Mouse (Mus musculus) central nervous system, embryonic 14 days (tissue): ENCODE data around the gene Gbp3. TPM values are rescaled to one million over a fixed set of nuclear protein-coding genes. Genes with fewer than 3 reads are reported as not detected.

Source experiments
- polyA plus RNA-seq: library from polyadenylated mRNA; depleted of rRNA; stranded (reverse); fragments of >200 nt; gene quantifications from 2 replicates; pipeline ENCODE4 v1.2.3, GENCODE M21; 2012; rRNA removed

Gene Gbp3
- polyA plus RNA-seq, result 2.9 and 4.2 TPM in 2 replicates

DNA sequence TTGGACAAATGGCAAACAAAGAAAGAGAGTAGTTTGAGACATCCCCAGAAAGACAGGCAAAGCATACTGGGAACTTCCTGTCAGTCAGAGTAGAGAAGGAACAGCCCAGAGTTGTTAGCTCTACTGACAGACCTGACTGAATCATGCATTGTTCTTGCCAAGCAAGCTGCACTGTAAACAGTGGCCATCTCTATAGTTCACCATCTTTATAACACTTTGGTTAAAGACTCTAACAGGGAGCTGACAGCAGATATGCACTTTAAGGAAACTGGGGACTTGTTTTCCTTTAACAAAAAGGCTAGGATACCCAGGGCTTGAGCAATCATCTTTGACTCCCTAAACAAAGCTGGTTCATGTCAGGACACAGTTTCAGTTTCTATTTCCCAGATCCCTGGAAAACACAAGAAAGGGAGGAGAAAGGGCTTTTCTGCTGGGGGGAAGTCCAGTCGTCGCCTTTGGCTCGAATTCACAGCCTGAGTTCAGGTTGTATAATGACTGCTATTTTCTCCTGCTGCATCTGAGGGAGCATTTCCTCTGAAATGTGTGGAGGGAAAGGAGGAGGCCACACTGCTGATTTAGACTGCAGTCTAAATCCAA is at the start of gene Gbp3:
TSS of gene Gbp3 (plus strand) at position 395 of the 597 bp plus-strand sequence.

DNA sequence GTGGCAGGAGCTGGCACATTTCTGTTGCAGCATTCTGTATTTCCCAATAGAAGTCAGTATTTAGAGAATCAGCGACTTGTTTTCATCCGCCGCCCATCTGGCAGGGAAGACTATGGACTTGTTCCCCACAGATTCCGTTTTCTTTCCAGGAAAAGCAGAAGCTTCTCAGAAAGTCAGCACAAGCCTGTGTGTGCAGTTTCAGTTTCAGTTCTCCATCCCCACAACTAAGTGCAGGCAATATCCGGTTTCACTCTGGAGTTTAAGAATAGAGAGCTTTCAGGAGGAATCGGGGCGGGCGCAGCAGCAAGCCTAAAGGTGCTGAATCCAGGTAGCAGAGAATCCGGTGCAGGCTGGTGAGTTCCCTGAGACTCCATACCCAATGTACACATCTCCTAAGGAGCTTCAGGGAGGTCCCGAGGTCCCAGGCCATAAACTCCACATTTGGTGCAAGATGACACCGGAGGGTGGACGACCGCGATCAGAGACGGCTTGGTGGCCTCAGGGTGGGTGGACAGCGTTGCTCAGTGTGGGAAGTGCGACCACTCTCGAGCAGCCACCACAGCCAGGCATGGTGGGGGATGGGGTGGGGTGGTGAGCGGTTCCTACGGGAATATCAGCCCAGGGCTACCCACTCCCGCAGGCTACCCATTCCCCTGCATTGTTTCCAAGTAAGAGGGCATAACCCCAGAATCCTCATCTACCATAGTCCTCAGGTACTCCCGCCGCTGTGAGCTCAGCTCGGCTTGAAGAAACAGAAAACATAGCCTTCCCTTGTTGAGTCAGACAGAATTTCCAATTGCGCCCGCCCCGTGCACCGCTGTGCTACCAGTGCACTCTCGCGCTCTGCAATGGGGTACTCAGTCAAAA is 29.5 kb upstream of the Gbp3 start, which contains the start of gene Gbp7:
TSS of gene Gbp7 (plus strand) at position 256 of the 867 bp plus-strand sequence.

DNA sequence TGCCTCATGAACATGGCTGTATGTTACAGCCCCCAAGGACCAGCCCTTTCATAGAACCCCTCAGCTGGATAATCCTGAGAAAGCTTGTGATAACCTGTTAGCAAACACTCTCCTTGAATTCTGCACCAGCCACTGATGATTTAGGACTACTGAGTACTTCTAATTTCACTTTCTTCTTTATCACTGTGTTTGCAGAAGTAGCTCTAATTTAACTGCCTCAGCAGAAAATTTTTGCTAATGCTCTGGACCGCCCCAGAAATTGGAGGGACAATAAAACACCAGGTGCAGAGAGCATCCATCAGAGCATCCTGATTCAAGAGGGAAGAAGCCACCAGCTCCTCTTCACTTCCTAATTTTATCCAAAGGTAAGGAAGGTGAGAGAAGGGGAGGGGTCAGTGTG is 34.7 kb downstream of the Gbp3 start, which contains the start of gene Gbp2b:
TSS of gene Gbp2b (plus strand) at position 301 of the 400 bp plus-strand sequence.

DNA sequence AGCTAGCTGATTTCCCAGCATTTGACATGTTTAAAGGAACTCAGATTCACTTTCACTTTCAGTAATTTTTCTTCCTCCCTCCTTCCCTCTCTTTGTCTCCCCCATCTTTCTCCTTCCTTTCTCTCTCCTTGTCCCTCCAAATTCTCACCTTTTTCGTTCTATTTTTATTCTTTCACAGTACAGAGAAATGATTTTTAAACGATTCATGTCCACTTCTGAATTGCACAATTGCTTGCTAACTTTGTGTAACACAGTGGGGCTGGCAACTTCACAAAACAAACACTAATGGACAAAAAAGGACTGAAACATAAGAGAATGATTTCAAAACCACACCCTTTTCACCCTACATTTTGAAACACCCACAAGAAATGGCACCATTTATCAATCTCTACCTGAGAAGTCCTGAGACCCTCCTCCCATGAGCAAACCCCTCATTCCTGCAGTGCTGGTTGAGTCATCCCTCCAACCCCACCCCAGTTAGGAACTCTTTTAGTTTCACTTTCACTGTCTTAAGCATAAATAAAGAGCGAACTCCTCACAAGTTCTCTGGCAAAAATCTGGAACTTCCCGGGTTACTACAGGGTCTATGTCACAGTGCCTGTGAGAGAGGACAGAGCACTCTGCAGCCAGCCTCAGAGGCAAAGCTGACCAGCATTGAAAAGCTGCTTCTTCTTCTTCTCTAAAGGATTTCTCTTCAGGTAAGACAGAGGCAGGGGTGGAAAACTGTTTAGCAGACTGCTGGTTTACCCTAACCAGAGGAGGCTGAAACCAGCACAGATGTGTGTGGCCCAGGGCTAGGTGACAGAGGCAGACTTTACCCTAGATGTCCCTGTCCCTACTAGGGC is 60.5 kb downstream of the Gbp3 start, which contains the start of gene Gbp2:
TSS of gene Gbp2 (plus strand) at position 492 of the 845 bp plus-strand sequence.

Other genes with a start within 250 kb of the Gbp3 start
- 12.6 and 17.3 TPM in 2 replicates for gene Pdlim5, start 164.3 kb upstream of the Gbp3 start, polyA plus RNA-seq
- gene Gbp5, start 66.0 kb upstream of the Gbp3 start, polyA plus RNA-seq, result 0.43 and 1.2 TPM in 2 replicates
- gene Gbp7, start 29.7 kb upstream of the Gbp3 start, polyA plus RNA-seq, result 1.0 and 1.3 TPM in 2 replicates
- gene Gbp2b, start 34.8 kb downstream of the Gbp3 start, polyA plus RNA-seq, result not detected in 2 replicates
- gene Gbp2, start 60.6 kb downstream of the Gbp3 start, polyA plus RNA-seq, result 1.5 and 3.8 TPM in 2 replicates
- gene Kyat3, start 141.0 kb downstream of the Gbp3 start, polyA plus RNA-seq, result 4.0 and 5.3 TPM in 2 replicates
- gene Gtf2b, start 205.0 kb downstream of the Gbp3 start, polyA plus RNA-seq, result 71.0 and 81.9 TPM in 2 replicates